Mouse (Mus musculus): ENCODE data around the gene Otulin.

DNA sequence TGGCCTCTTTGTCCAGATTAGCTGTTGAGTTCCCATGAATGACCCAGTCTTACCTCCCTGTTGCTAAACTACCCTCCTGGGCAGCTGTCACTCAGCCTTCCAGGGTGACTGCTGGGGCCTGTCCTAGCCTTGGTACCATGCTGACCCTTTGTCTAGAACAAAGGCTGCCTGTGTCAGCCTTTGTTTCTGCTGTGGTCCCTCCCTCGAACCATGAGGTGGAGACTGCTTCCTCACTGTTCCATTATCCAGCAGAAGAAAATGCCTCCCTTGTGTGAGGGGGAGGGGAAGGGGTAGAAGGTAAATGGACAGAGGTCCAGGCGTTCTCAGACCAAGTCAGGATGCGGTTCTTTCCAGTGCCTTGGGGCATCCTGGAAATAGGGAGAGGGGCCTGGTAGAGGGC is 48.9 kb downstream of the Otulin start:
- TF ChIP-seq POLR2A (IDR thresholded peaks at IDR 0.05; ENCODE audit: extremely low read depth, insufficient read depth, low read length) (no peak), CTCF (IDR thresholded peaks at IDR 0.05; ENCODE audit: extremely low read depth, insufficient read depth, low read length) (no peak)

Measured in cortical plate, adult 2 months (tissue).